Mouse (Mus musculus) intestine, embryonic 16.5 days (tissue): Measurements from ENCODE around the gene Fam53b. TPM values are rescaled to one million over a fixed set of nuclear protein-coding genes. Genes with fewer than 3 reads are reported as not detected.

Experiments used
- ATAC-seq: fragments of 200-750 bp; cut with Nextera tagmentation; 2 replicates; pipeline ENCODE4 v1.8.0; 2017; ENCODE audit warnings: moderate TSS enrichment, moderate library complexity
- H3K27ac ChIP-seq: fragments of 300-500 bp; sonication (generic); 2 replicates; pipeline ENCODE4 v1.5.1; 2014; ENCODE audit warnings: mild to moderate bottlenecking, low read length
- H3K27me3 ChIP-seq: fragments of 300-500 bp; sonication (generic); replicated peaks from 2 replicates; pipeline ENCODE4 v1.6.1; 2014; ENCODE audit warnings: low read length, control low read depth, mixed read lengths; ENCODE audit not compliant: control insufficient read depth, insufficient read depth
- H3K36me3 ChIP-seq: fragments of 300-500 bp; sonication (generic); 2 replicates; pipeline ENCODE4 v1.6.1; 2014; ENCODE audit warnings: low read length, control low read depth; ENCODE audit not compliant: control insufficient read depth, insufficient read depth
- H3K4me1 ChIP-seq: fragments of 300-500 bp; sonication (generic); 2 replicates; pipeline ENCODE4 v1.6.1; 2014; ENCODE audit warnings: low read length, control low read depth, mixed read lengths; ENCODE audit not compliant: control insufficient read depth, insufficient read depth
- H3K4me2 ChIP-seq: fragments of 300-500 bp; sonication (generic); 2 replicates; pipeline ENCODE4 v1.6.1; 2014; ENCODE audit warnings: low read depth, low read length, control low read depth
- H3K4me3 ChIP-seq: fragments of 300-500 bp; sonication (generic); 2 replicates; pipeline ENCODE4 v1.5.1; 2014; ENCODE audit warnings: mild to moderate bottlenecking, low read length
- H3K9ac ChIP-seq: fragments of 300-500 bp; sonication (generic); 2 replicates; pipeline ENCODE4 v1.6.1; 2014; ENCODE audit warnings: low read depth, low read length
- H3K9me3 ChIP-seq: fragments of 300-500 bp; sonication (generic); 2 replicates; pipeline ENCODE4 v1.6.1; 2016; ENCODE audit warnings: low read length, control low read depth; ENCODE audit not compliant: control insufficient read depth
- WGBS: fragments of 180-500 bp; shearing (Covaris S2); extraction: QIAGEN DNeasy Blood & Tissue Kit; methylation state at CpG from one replicate; pipeline ENCODE4 v1.1.7; 2014; 5-methylcytosine and 5-hydroxymethylcytosine counted together
- polyA plus RNA-seq: library from polyadenylated mRNA; unstranded; fragments of >200 nt; fragmentation: Nextera tagmentation; extraction: Ambion mirVana; gene quantifications from 2 replicates; pipeline ENCODE4 v1.2.1, GENCODE M21; 2015

Fam53b gene
- polyA plus RNA-seq, 1 experiment from 2014 or later = 22.2 TPM

DNA sequence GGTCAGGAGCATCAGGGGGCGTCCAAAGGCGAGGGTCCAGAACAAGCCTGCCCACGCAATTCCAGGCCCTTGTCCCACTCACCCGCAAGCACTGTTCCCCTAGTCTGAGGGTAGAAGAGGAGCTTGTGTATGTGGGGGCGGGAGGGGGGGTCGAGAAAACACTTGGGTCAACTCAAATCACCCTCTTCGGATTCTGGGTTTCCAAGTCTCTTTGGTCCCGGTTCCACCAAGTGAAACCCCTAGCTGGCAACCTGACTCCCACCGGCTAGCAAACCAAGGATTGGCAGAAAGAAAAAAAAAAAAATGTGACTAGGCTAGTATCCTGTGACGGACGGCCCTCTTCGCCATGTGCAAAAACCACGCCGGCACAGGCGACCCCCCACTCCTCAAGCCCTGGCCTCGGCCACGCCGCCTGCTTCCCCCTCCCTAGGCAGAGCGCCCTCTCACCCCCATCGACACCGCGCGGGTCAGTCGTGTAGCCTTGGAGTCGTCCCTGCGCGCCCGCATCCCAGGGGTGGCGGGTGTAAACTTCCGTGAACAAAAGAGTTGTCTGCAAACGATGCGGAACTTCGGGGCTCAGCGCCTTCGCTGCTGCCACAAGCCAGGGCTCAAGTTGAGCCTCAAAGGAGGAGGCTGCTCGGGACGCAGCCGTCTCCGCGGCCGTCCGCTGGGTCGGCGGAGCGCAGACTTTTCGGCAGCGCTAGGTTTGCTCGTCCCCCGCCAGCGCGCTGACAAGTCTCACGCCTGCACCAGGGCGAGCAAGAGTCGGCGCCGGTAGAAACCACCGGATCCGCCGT, 869 bp downstream of the Fam53b start:
- under 1% methylated on average over 59 of the region's 59 CpGs for WGBS
- peak overlapping the region; percentile 81 for H3K4me3 ChIP-seq
- peak; percentile 26; the same call in 1 of the 2 replicates for ATAC-seq
- H3K36me3 ChIP-seq = no peaks in the 10 kb centered on the region
- H3K4me2 ChIP-seq = peak overlapping the region; percentile 88
- peaks cover 48% of the 10 kb centered on the region for H3K4me1 ChIP-seq
- peak overlapping the region; percentile 92 for H3K27ac ChIP-seq
- H3K9ac ChIP-seq = peak overlapping the region; percentile 89
- no peaks in the 10 kb centered on the region for H3K9me3 ChIP-seq
- no peaks in the 10 kb centered on the region for H3K27me3 ChIP-seq

DNA sequence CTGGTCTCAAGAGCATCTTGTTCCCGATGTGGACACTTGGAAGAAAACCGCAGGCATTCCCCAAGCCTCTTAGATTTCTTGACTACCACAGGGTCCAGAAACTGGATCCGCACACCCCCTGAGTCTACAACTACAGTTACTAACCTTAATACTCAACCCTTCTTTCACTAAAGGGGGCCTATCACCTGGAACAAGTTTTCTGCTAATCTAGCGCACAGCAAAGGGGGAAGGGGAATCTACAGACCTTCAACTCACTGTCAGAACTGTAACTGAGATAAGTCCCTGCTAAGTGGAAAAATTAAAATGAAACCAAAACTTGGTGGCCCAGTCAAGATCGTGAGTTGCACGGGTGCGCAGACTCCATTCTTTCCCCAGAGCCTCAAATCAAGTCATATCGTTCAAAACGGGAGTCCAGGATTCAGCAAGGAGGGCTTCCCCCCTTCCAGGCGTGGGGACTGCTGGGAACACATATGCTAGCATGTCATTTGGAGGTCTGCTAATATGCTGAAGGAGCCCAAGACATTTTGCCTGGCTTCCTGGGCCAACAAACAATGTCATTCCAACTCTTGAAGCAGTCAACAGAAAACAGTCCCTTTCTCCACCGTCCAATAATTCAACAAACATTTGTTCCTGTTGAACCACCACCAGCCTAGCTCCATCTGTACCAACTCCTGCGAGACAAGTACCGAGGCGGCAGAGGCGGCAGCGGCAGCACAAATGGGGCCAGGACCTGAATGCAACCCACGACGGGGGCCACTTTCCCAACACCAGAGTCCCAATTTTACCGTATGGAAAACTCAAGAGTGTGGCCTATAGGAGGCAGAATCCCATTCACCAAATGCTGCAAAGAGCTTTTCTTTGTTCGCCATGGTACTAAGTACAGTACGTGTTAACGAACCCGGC, 1.7 kb downstream of the Fam53b start:
- Histone ChIP-seq H3K36me3 (no peaks in the 10 kb centered on the region), H3K27ac (peak overlapping the region; percentile 92), H3K4me3 (peak overlapping the region; percentile 81), H3K9me3 (no peaks in the 10 kb centered on the region), H3K9ac (peak overlapping the region; percentile 89), H3K4me2 (peak overlapping the region; percentile 88), H3K4me1 (peaks cover 56% of the 10 kb centered on the region), H3K27me3 (no peaks in the 10 kb centered on the region)
- no peak for ATAC-seq
- WGBS = 15% methylated on average over 23 of the region's 23 CpGs

- H3K4me3 ChIP-seq = no peak overlapping the region
- peak overlapping the region; percentile 30; the same call in 1 of the 2 replicates for H3K4me2 ChIP-seq
- no peak overlapping the region for H3K9ac ChIP-seq
- no peaks in the 10 kb centered on the region for H3K36me3 ChIP-seq
- H3K27me3 ChIP-seq = no peaks in the 10 kb centered on the region
- peak overlapping the region; percentile 70; the same call in 1 of the 2 replicates for H3K27ac ChIP-seq
- peaks cover 66% of the 10 kb centered on the region for H3K4me1 ChIP-seq
- ATAC-seq = peak; percentile 43
- 67% methylated on average over 1 of the region's 1 CpGs for WGBS
- no peaks in the 10 kb centered on the region for H3K9me3 ChIP-seq
Measured at GRCm38 (mm10) chr7:132810879-132811278, 2.8 kb downstream of the Fam53b start.

DNA sequence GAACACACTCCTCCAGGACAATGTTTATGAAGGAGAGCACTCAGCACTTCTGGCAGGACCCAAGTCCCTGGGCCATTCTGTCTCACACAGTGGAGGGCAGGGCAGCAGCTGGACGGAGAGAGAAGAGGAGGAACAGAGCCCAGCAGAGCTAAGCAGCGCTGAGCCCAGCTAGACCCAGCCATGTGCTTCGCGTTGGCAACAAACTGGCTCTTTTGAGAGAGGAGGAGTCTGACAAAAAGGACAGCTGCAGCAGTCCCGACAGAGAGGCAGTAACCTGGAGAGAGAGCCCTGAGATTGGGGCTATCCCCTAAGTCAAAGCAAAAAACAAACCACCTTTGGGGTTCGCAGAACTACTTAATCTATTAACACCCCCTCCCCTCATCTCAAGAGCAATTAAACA, 3.3 kb downstream of the Fam53b start:
- H3K9ac ChIP-seq = peak overlapping the region; percentile 61; the same call in 1 of the 2 replicates
- H3K27me3 ChIP-seq = no peaks in the 10 kb centered on the region
- peaks cover 66% of the 10 kb centered on the region for H3K4me1 ChIP-seq
- H3K36me3 ChIP-seq = no peaks in the 10 kb centered on the region
- no peaks in the 10 kb centered on the region for H3K9me3 ChIP-seq
- H3K4me3 ChIP-seq = no peak overlapping the region
- peak overlapping the region; percentile 70 for H3K27ac ChIP-seq
- H3K4me2 ChIP-seq = peak overlapping the region; percentile 30
- ATAC-seq = 0 out of 2 replicates have a peak, but pooled peaks have one; percentile 6
- 33% methylated on average over 6 of the region's 6 CpGs for WGBS

- WGBS = 40% methylated on average over 6 of the region's 6 CpGs
- ATAC-seq = no peak
- H3K9ac ChIP-seq = peak overlapping the region; percentile 61
- no peaks in the 10 kb centered on the region for H3K27me3 ChIP-seq
- no peak overlapping the region for H3K4me3 ChIP-seq
- no peaks in the 10 kb centered on the region for H3K9me3 ChIP-seq
- peak overlapping the region; percentile 94 for H3K27ac ChIP-seq
- no peaks in the 10 kb centered on the region for H3K36me3 ChIP-seq
- H3K4me2 ChIP-seq = peak overlapping the region; percentile 30; the same call in 1 of the 2 replicates
- peaks cover 63% of the 10 kb centered on the region for H3K4me1 ChIP-seq
Measured at GRCm38 (mm10) chr7:132809721-132810120, 4.0 kb downstream of the Fam53b start.

DNA sequence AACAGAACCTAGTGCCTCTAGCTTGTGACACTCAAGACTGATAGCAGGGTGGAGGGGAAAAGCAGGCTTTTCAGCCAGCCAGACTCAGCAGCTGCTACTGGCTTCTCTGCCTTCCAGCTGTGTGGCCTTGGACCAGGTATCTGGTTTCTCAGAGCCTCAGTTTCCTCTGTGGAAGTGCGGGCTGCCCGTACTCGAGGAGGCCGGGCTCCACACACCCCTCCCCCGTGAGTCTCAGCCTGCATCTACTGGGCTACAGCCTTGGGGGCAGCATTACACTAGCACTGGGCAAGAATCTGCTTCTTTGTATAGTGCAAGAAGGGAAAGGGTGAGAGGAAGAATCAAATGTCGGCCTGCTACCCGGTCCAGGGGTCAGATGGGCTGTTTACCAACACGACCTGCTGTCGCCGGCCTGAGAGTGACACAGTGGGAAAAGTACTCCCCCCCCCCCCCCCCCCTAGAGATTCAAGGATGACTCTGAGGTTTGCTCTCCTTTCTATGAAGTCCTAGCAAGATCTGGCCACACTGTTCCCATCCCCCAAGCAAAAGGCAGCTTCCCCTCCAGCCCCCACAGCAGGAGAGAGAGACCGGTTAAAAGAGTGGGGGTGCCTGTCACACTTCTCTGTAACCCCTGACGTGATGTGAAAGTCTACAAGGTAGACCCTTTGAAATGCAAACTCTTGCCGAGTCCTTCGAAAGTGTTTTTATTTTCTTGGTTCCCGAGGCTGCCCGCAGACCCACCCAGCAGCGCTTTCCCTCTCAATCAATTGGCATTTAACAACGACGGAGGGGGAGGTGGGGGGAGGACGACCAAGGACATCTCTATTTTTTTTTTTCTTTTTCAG, 4.6 kb downstream of the Fam53b start:
- peak overlapping the region; percentile 61 for H3K9ac ChIP-seq
- no peaks in the 10 kb centered on the region for H3K36me3 ChIP-seq
- H3K27ac ChIP-seq = peak overlapping the region; percentile 94
- 16% methylated on average over 20 of the region's 20 CpGs for WGBS
- ATAC-seq = no peak
- H3K4me3 ChIP-seq = no peak overlapping the region; the same call in 1 of the 2 replicates
- peaks cover 67% of the 10 kb centered on the region for H3K4me1 ChIP-seq
- H3K27me3 ChIP-seq = no peaks in the 10 kb centered on the region
- H3K9me3 ChIP-seq = no peaks in the 10 kb centered on the region
- peak overlapping the region; percentile 17 for H3K4me2 ChIP-seq

- Histone ChIP-seq H3K4me3 (no peak overlapping the region), H3K36me3 (no peaks in the 10 kb centered on the region), H3K4me2 (no peak overlapping the region), H3K27ac (peak overlapping the region; percentile 94), H3K9me3 (no peaks in the 10 kb centered on the region), H3K27me3 (no peaks in the 10 kb centered on the region), H3K9ac (peak overlapping the region; percentile 61), H3K4me1 (peaks cover 74% of the 10 kb centered on the region)
- WGBS = 43% methylated on average over 7 of the region's 7 CpGs
- ATAC-seq = no peak
Measured at GRCm38 (mm10) chr7:132808051-132808796, 5.5 kb downstream of the Fam53b start.
